Mouse (Mus musculus): ENCODE measurements around the gene Pgbd5. TPM values are rescaled to one million over a fixed set of nuclear protein-coding genes. Genes with fewer than 3 reads are reported as not detected.

Pgbd5 gene
- polyA plus RNA-seq (2015; fragmentation: Nextera tagmentation; extraction: Ambion mirVana): 16.4 TPM in 2 replicates

DNA sequence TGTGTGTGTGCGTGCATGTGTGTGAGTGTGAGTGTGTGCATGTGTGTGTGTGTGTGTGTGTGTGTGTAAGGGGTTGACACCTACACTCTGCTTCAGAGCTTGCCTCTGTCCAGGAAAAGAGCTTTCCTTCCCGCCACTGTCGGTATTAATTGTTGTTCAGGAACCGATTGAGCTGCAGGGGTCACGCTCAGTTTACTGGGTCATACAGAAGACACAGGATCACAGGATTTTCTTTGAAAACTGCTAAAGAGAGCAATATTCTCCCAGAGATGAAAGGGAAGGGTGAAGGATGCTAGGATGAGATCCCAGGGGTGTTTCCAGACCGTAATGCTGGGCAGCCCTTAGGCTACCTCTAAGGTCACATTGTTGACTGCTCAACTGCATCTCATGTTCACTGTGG lies at the start of gene Pgbd5:
Gene Pgbd5, minus strand, starts transcription at position 101 of the 400 bp plus-strand sequence.
- no peaks in the 10 kb centered on the region for H3K9me3 ChIP-seq
- H3K36me3 ChIP-seq: no peaks in the 10 kb centered on the region
- no peak within 1 kb of the TSS for H3K4me2 ChIP-seq
- H3K27ac ChIP-seq (replicated peaks): no peak within 1 kb of the TSS
- H3K27me3 ChIP-seq: no peaks in the 10 kb centered on the region
- H3K4me3 ChIP-seq: no peak within 1 kb of the TSS
- WGBS: 76% methylated on average over 6 of the region's 6 CpGs
- ATAC-seq (ENCODE audit: low FRiP score, low read depth): no peak
- H3K4me1 ChIP-seq (replicated peaks): peaks cover 12% of the 10 kb centered on the region
- no peak within 1 kb of the TSS for H3K9ac ChIP-seq

GRCm38 (mm10) chr8:124483356-124484115 lies 44.1 kb upstream of the Pgbd5 start:
- Histone ChIP-seq H3K4me2 (no peak overlapping the region), H3K27me3 (no peaks in the 10 kb centered on the region), H3K36me3 (no peaks in the 10 kb centered on the region), H3K27ac (replicated peaks) (no peak overlapping the region), H3K9ac (no peak overlapping the region), H3K4me1 (replicated peaks) (no peaks in the 10 kb centered on the region), H3K9me3 (no peaks in the 10 kb centered on the region), H3K4me3 (no peak overlapping the region)
- ATAC-seq (ENCODE audit: low FRiP score, low read depth): no peak
- WGBS: 75% methylated on average over 7 of the region's 7 CpGs

DNA sequence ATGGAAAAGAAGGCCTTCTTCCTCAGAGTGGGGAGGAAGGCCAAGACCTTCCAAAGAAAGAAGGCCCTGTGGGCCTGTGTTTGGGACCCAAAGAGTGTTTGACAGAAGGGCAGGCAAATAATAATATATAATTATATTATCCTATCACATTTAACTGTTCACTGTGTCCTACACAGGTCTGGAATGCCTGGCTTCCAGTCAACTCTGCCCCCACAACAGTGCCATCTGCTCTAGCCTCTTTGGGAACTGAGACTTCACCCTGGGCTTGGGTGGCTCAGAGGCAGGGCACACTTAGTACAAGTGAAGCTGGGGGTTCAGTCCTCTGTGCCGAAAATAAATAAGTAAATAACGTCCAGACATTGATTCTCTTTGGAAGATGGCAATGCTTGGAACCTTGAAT lies 43.3 kb upstream of the Pgbd5 start:
- no peak for ATAC-seq (ENCODE audit: low FRiP score, low read depth)
- 92% methylated on average over 2 of the region's 2 CpGs for WGBS
- Histone ChIP-seq H3K9me3 (no peaks in the 10 kb centered on the region), H3K9ac (no peak overlapping the region), H3K36me3 (no peaks in the 10 kb centered on the region), H3K4me3 (no peak overlapping the region), H3K27ac (replicated peaks) (no peak overlapping the region), H3K27me3 (no peaks in the 10 kb centered on the region), H3K4me1 (replicated peaks) (no peaks in the 10 kb centered on the region), H3K4me2 (no peak overlapping the region)

DNA sequence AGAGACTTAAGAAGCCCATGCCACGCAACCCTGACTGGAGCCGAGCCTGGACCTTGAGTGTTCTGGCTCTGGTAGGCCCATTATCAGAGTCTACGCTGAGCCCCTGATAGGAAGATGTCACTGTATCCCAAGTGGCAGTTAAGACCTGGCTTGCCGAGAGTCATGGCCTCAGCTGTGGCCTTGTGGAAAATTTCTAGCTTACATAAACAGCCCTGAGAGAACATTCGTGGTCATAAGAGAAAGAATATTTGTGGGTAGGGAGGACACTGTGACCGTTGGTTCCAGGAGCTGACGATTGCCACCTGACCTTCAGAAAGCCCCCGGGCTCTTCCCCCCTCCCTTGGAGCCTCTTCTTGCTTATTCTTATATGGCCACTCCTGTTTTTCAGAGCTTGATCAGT lies 40.9 kb upstream of the Pgbd5 start:
- Histone ChIP-seq H3K4me2 (no peak overlapping the region), H3K36me3 (no peaks in the 10 kb centered on the region), H3K27ac (replicated peaks) (no peak overlapping the region), H3K9ac (no peak overlapping the region), H3K4me3 (no peak overlapping the region), H3K9me3 (no peaks in the 10 kb centered on the region), H3K4me1 (replicated peaks) (no peaks in the 10 kb centered on the region), H3K27me3 (no peaks in the 10 kb centered on the region)
- WGBS: 88% methylated on average over 8 of the region's 8 CpGs
- no peak for ATAC-seq (ENCODE audit: low FRiP score, low read depth)

DNA sequence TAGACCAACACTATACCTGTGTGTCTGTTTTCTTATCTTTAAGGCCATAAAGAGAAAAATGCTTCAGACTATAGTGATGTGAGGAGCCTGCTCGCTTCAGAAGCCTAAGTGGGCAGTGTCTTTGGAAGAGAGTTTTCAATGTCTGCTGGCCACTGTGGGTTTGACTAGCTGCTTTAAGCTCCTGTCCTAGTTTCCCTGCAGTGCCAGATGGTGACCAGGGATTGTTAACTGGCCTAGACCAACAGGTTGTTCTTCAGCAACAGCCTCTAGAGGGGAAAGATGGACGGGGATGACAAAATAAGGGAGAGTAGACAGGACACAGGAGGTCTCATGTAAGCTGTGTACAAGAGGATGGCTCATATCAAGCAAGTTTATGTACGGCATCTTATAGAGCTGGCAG lies 39.8 kb upstream of the Pgbd5 start:
- no peak for ATAC-seq (ENCODE audit: low FRiP score, low read depth)

GRCm38 (mm10) chr8:124476701-124477100 lies 37.2 kb upstream of the Pgbd5 start:
- WGBS: 24% methylated on average over 9 of the region's 9 CpGs

More for the DNA sequence above, 39.8 kb upstream of the Pgbd5 start:
- Histone ChIP-seq H3K36me3 (no peaks in the 10 kb centered on the region), H3K27me3 (no peaks in the 10 kb centered on the region), H3K4me3 (no peak overlapping the region), H3K4me1 (replicated peaks) (no peaks in the 10 kb centered on the region), H3K9me3 (no peaks in the 10 kb centered on the region), H3K27ac (replicated peaks) (no peak overlapping the region), H3K4me2 (no peak overlapping the region), H3K9ac (no peak overlapping the region)
- 83% methylated on average over 3 of the region's 3 CpGs for WGBS

GRCm38 (mm10) chr8:124475690-124476089 lies 36.2 kb upstream of the Pgbd5 start:
- H3K4me3 ChIP-seq: no peak overlapping the region
- no peaks in the 10 kb centered on the region for H3K27me3 ChIP-seq
- H3K36me3 ChIP-seq: no peaks in the 10 kb centered on the region
- no peak for ATAC-seq (ENCODE audit: low FRiP score, low read depth)
- no peak overlapping the region for H3K4me2 ChIP-seq
- H3K9me3 ChIP-seq: no peaks in the 10 kb centered on the region
- WGBS: 89% methylated on average over 5 of the region's 5 CpGs
- H3K9ac ChIP-seq: no peak overlapping the region
- no peak overlapping the region for H3K27ac ChIP-seq (replicated peaks)
- H3K4me1 ChIP-seq (replicated peaks): no peaks in the 10 kb centered on the region

More at GRCm38 (mm10) chr8:124476701-124477100, 37.2 kb upstream of the Pgbd5 start:
- Histone ChIP-seq H3K9ac (no peak overlapping the region), H3K27ac (replicated peaks) (no peak overlapping the region), H3K27me3 (no peaks in the 10 kb centered on the region), H3K4me2 (no peak overlapping the region), H3K4me1 (replicated peaks) (no peaks in the 10 kb centered on the region), H3K9me3 (no peaks in the 10 kb centered on the region), H3K4me3 (no peak overlapping the region), H3K36me3 (no peaks in the 10 kb centered on the region)
- no peak for ATAC-seq (ENCODE audit: low FRiP score, low read depth)

DNA sequence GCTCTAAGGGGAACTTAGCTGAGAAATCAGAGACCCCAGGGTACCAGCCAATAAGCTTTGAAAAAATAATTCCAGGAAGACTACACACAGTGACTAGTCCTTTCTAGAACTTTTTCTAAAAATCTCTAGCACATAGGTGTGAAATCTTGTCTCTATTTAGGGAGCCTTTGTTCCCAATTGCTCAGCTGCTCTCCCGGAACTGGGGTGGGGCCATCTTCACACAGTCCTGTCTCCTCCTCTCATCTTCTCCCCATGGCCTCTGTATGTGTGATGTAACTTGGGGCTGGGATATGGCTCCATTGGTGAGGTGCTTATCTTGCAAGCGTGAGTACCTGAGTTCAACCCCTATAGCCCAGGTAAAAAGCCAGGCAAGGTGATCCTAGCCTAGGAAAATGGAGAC lies 25.2 kb upstream of the Pgbd5 start:
- Histone ChIP-seq H3K4me1 (replicated peaks) (peaks cover 27% of the 10 kb centered on the region), H3K27me3 (no peaks in the 10 kb centered on the region), H3K27ac (replicated peaks) (no peak overlapping the region), H3K9me3 (no peaks in the 10 kb centered on the region), H3K9ac (no peak overlapping the region), H3K4me2 (no peak overlapping the region), H3K36me3 (no peaks in the 10 kb centered on the region), H3K4me3 (no peak overlapping the region)
- ATAC-seq (ENCODE audit: low FRiP score, low read depth): no peak
- 79% methylated on average over 2 of the region's 2 CpGs for WGBS

- Histone ChIP-seq H3K4me1 (replicated peaks) (peaks cover 24% of the 10 kb centered on the region), H3K9ac (no peak overlapping the region), H3K9me3 (no peaks in the 10 kb centered on the region), H3K4me2 (no peak overlapping the region), H3K36me3 (no peaks in the 10 kb centered on the region), H3K27ac (replicated peaks) (no peak overlapping the region), H3K4me3 (no peak overlapping the region), H3K27me3 (no peaks in the 10 kb centered on the region)
- ATAC-seq (ENCODE audit: low FRiP score, low read depth): no peak
- 28% methylated on average over 4 of the region's 4 CpGs for WGBS
These were observed 23.7 kb upstream of the Pgbd5 start for GRCm38 (mm10) chr8:124463111-124463510.

GRCm38 (mm10) chr8:124462192-124462591 lies 22.7 kb upstream of the Pgbd5 start:
- Histone ChIP-seq H3K9ac (no peak overlapping the region), H3K4me1 (replicated peaks) (peaks cover 15% of the 10 kb centered on the region), H3K36me3 (no peaks in the 10 kb centered on the region), H3K9me3 (no peaks in the 10 kb centered on the region), H3K27me3 (no peaks in the 10 kb centered on the region), H3K4me2 (no peak overlapping the region), H3K4me3 (no peak overlapping the region), H3K27ac (replicated peaks) (no peak overlapping the region)
- no peak for ATAC-seq (ENCODE audit: low FRiP score, low read depth)
- WGBS: 81% methylated on average over 9 of the region's 9 CpGs

DNA sequence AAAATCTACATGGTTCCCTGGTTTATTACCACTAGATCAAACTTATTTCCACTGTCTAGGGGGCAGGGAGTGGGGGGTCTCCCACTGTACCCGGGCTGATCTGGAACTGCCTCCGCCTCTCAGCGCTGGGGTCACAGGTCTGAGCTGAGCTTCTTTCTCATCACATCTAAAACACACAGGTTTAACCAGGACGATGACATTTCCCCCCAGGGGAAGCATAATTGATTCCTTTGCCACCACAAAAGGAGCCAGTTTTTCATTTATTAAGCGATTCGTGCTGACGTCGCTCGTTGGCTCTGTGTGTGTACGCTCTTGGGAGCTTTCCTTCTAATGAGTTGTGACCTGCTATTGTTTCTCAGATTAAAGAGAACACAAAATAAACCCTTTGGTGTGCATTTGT lies 21.6 kb upstream of the Pgbd5 start:
- no peaks in the 10 kb centered on the region for H3K27me3 ChIP-seq
- no peak overlapping the region for H3K27ac ChIP-seq (replicated peaks)
- H3K36me3 ChIP-seq: no peaks in the 10 kb centered on the region
- H3K4me3 ChIP-seq: no peak overlapping the region
- no peaks in the 10 kb centered on the region for H3K9me3 ChIP-seq
- 21% methylated on average over 10 of the region's 10 CpGs for WGBS
- H3K4me1 ChIP-seq (replicated peaks): peaks cover 15% of the 10 kb centered on the region
- H3K4me2 ChIP-seq: no peak overlapping the region
- no peak for ATAC-seq (ENCODE audit: low FRiP score, low read depth)
- H3K9ac ChIP-seq: no peak overlapping the region

DNA sequence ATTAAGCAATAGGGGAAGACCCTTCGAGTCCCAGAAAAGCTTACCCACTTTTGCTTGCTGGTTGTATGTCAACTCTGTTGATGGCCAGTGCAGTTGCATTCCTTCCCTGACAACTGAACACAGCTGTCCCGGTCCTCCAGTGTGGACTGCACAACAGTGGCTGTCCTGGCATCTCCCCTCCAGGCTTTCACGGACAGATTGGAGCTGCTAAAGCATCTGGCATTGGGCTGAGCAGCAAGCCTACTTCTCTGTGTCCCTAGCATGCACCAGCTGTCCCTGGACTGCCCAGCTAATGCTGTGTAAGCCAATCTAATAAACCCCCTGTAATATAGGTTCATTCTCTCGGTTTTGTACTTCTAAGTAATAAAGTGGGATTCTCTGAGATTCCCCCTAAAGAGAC lies 21.2 kb upstream of the Pgbd5 start:
- no peak for ATAC-seq (ENCODE audit: low FRiP score, low read depth)

GRCm38 (mm10) chr8:124459627-124460026 lies 20.2 kb upstream of the Pgbd5 start:
- H3K9ac ChIP-seq: no peak overlapping the region
- no peak overlapping the region for H3K4me2 ChIP-seq
- ATAC-seq (ENCODE audit: low FRiP score, low read depth): no peak
- H3K4me1 ChIP-seq (replicated peaks): peaks cover 15% of the 10 kb centered on the region
- no peak overlapping the region for H3K4me3 ChIP-seq
- no peaks in the 10 kb centered on the region for H3K9me3 ChIP-seq
- H3K27ac ChIP-seq (replicated peaks): no peak overlapping the region
- WGBS: 42% methylated on average over 12 of the region's 12 CpGs
- no peaks in the 10 kb centered on the region for H3K36me3 ChIP-seq
- no peaks in the 10 kb centered on the region for H3K27me3 ChIP-seq

More for the DNA sequence above, 21.2 kb upstream of the Pgbd5 start:
- H3K4me2 ChIP-seq: no peak overlapping the region
- H3K27me3 ChIP-seq: no peaks in the 10 kb centered on the region
- no peaks in the 10 kb centered on the region for H3K36me3 ChIP-seq
- 57% methylated on average over 4 of the region's 4 CpGs for WGBS
- H3K4me1 ChIP-seq (replicated peaks): peaks cover 15% of the 10 kb centered on the region
- H3K4me3 ChIP-seq: no peak overlapping the region
- no peak overlapping the region for H3K9ac ChIP-seq
- H3K9me3 ChIP-seq: no peaks in the 10 kb centered on the region
- H3K27ac ChIP-seq (replicated peaks): no peak overlapping the region

Data from hindbrain, embryonic 15.5 days (tissue).